Mouse (Mus musculus) C3H10T1/2 (cell line): Measurements from ENCODE around the gene Gabrb3. TPM values are rescaled to one million over a fixed set of nuclear protein-coding genes. Genes with fewer than 3 reads are reported as not detected.

Source experiments
- polyA plus RNA-seq, 2 experiments: library from polyadenylated mRNA; unstranded; fragments of >200 nt; fragmentation: generic; extraction: Trizol; gene quantifications; one replicate each; pipeline ENCODE4 v1.2.1; 2012; ENCODE audit warnings: missing spikeins in 2 of 2

The Gabrb3 gene
- not detected for polyA plus RNA-seq

DNA sequence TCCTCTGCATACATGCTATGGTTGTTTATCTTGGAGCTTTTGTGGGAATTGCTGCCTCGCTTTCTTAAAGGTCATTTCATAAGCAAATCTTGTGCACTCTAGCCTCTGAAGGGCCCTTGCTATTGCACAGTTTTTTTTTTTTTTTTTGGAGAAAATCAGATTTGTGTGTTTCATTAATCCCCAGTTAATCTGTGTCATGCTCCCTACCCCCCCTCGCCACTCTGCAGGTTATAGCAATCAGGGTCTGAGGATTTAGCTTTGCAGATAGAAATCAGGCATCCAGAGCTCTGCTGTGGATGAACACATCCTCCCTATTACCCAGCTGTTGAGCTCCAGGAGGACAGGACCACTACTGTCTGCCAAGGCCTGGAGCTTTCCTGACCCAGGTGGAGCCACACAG, at the start of gene Gabrb3:
Gene Gabrb3, plus strand, starts transcription at position 301 of the 400 bp plus-strand sequence.

DNA sequence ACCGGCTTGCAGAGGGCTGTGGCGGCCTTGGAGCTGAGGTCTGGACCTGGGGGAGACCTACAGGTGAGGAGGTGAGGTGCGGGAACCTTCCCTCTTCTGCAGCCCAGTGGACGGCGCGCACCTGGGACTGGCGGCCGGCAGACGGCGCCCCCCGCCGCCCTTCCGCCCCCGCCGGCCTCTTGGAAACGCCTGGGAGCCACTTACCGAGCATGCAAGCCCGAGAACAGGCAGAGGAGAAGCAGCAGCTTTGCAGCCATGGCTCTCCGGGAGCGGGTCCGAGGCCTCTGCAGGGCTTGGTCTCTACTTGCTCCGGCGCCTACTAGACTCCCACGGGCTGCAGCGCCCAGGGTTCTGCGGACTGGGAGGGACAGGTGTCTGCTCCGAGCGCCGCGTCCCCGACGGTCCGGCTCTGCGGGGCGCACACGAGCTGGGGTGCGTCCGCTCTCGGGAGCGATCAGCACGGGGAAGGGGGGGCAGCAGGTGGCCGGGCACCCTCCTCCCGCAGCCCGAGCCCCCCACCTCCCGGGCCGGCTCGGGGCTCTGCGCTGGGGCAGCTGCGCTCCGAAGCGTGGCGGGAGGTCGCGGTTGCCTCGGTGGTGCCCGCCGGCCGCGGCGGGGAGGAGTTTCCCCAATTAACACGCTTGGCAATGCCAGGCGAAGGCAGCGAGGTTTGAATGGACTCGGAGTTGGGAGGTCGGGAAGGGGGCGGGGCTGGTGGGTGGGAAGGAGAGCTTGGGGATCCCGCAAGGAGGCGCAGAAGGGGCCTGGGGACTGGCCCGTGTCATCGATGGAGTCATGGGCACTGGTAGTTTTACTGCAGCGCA, 32.8 kb upstream of the Gabrb3 start, which contains the start of gene Gabrg3:
Gene Gabrg3, minus strand, starts transcription at position 672 of the 824 bp plus-strand sequence.

DNA sequence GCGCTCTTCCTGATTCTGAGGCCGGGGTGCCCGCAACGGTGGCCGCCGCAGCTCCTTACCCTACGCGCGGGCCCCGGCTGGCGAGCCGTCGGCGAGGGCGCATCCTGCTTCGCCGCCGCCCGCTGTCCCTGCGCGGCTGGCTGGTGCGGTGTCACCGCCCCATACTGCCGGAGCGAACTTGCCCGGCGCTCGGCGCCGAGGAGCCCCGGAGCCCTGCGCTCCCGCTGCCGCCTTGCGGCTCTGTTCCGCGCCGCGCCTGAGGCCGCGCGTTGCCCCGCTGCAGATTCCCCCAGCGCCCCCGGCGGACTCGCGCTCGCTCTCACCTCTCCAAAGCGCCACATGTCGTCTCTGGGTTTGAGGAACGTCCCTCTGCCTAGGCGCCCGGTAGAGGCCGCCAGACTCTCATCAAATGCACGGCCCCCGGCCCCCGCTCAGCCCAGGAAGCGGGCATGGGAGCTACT, 90.2 kb downstream of the Gabrb3 start, which contains the start of gene Gabra5:
Gene Gabra5, minus strand, starts transcription at position 379 of the 461 bp plus-strand sequence.

Other genes starting within 250 kb of the Gabrb3 start
- not detected for gene Gabrg3, start 32.5 kb upstream of the Gabrb3 start, polyA plus RNA-seq
- not detected for gene Gabra5, start 90.4 kb downstream of the Gabrb3 start, polyA plus RNA-seq